Mouse (Mus musculus) midbrain, embryonic 12.5 days (tissue): Measurements from ENCODE around the gene Olfr341. TPM values are rescaled to one million over a fixed set of nuclear protein-coding genes. Genes with fewer than 3 reads are reported as not detected.

Source experiments
- ATAC-seq: fragments of 200-750 bp; cut with Nextera tagmentation; 2 replicates; pipeline ENCODE4 v1.8.0; 2017; ENCODE audit warnings: low read depth, moderate TSS enrichment, moderate library complexity; ENCODE audit not compliant: low FRiP score
- H3K27ac ChIP-seq: fragments of 300-500 bp; sonication (generic); replicated peaks from 2 replicates; pipeline ENCODE4 v1.5.1; 2016; ENCODE audit warnings: mild to moderate bottlenecking
- H3K27me3 ChIP-seq: fragments of 300-500 bp; sonication (generic); 2 replicates; pipeline ENCODE4 v1.6.1; 2016; ENCODE audit warnings: mild to moderate bottlenecking
- H3K36me3 ChIP-seq: fragments of 300-500 bp; sonication (generic); 2 replicates; pipeline ENCODE4 v1.6.1; 2016
- H3K4me1 ChIP-seq: fragments of 300-500 bp; sonication (generic); 2 replicates; pipeline ENCODE4 v1.6.1; 2016
- H3K4me2 ChIP-seq: fragments of 300-500 bp; sonication (generic); replicated peaks from 2 replicates; pipeline ENCODE4 v1.6.1; 2016; ENCODE audit warnings: mild to moderate bottlenecking, moderate library complexity
- H3K4me3 ChIP-seq: fragments of 300-500 bp; sonication (generic); 2 replicates; pipeline ENCODE4 v1.5.1; 2016; ENCODE audit warnings: mild to moderate bottlenecking
- H3K9ac ChIP-seq: fragments of 300-500 bp; sonication (generic); replicated peaks from 2 replicates; pipeline ENCODE4 v1.6.1; 2016; ENCODE audit warnings: mild to moderate bottlenecking, moderate library complexity
- H3K9me3 ChIP-seq: fragments of 300-500 bp; sonication (generic); 2 replicates; pipeline ENCODE4 v1.6.1; 2016; ENCODE audit warnings: mild to moderate bottlenecking
- WGBS: fragments of 180-500 bp; shearing (Covaris S2); methylation state at CpG from one replicate; pipeline ENCODE4 v1.1.7; 2016; 5-methylcytosine and 5-hydroxymethylcytosine counted together
- polyA plus RNA-seq: library from polyadenylated mRNA; unstranded; fragments of >200 nt; fragmentation: Nextera tagmentation; extraction: Ambion mirVana; gene quantifications from 2 replicates; pipeline ENCODE4 v1.2.1, GENCODE M21; 2016

Olfr341 gene
- polyA plus RNA-seq = not detected in 2 replicates

GRCm38 (mm10) chr2:36482368-36482767, at the start of gene Olfr341:
Gene Olfr341, minus strand, starts transcription at chr2:36482468.
- Histone ChIP-seq H3K9me3 (peaks cover 24% of the 10 kb centered on the region), H3K4me1 (no peaks in the 10 kb centered on the region), H3K4me2 (no peak within 1 kb of the TSS), H3K9ac (no peak within 1 kb of the TSS), H3K27ac (no peak within 1 kb of the TSS), H3K27me3 (no peaks in the 10 kb centered on the region), H3K36me3 (no peaks in the 10 kb centered on the region), H3K4me3 (no peak within 1 kb of the TSS)
- no peak for ATAC-seq

- Histone ChIP-seq H3K27me3 (no peaks in the 10 kb centered on the region), H3K9me3 (peaks cover 7% of the 10 kb centered on the region), H3K4me1 (no peaks in the 10 kb centered on the region), H3K27ac (no peak within 1 kb of the TSS), H3K36me3 (no peaks in the 10 kb centered on the region), H3K4me2 (no peak within 1 kb of the TSS), H3K4me3 (no peak within 1 kb of the TSS), H3K9ac (no peak within 1 kb of the TSS)
- ATAC-seq = no peak
- 67% methylated on average over 3 of the region's 3 CpGs for WGBS
These were observed 42.4 kb upstream of the Olfr341 start, which contains the start of gene Olfr342 for GRCm38 (mm10) chr2:36524698-36525097. Gene Olfr342, plus strand, starts transcription at chr2:36524998.

- Histone ChIP-seq H3K4me3 (no peak overlapping the region), H3K4me2 (no peak overlapping the region), H3K36me3 (no peaks in the 10 kb centered on the region), H3K27me3 (no peaks in the 10 kb centered on the region), H3K9ac (no peak overlapping the region), H3K9me3 (peaks cover 19% of the 10 kb centered on the region; the same call in 1 of the 2 replicates), H3K4me1 (no peaks in the 10 kb centered on the region), H3K27ac (no peak overlapping the region)
- no peak for ATAC-seq
These were observed 8.6 kb downstream of the Olfr341 start for GRCm38 (mm10) chr2:36473634-36474033.

- Histone ChIP-seq H3K4me2 (no peak within 1 kb of the TSS), H3K4me1 (no peaks in the 10 kb centered on the region), H3K36me3 (no peaks in the 10 kb centered on the region), H3K27ac (no peak within 1 kb of the TSS), H3K27me3 (no peaks in the 10 kb centered on the region), H3K9me3 (peaks cover 12% of the 10 kb centered on the region), H3K9ac (no peak within 1 kb of the TSS), H3K4me3 (no peak within 1 kb of the TSS)
- 62% methylated on average over 1 of the region's 1 CpGs for WGBS
- ATAC-seq = no peak
These were observed 30.0 kb downstream of the Olfr341 start, which contains the start of gene Olfr340 for GRCm38 (mm10) chr2:36452287-36452686. Gene Olfr340, plus strand, starts transcription at chr2:36452587.

Other genes starting within 250 kb of the Olfr341 start
- gene Olfr338, start 108.9 kb downstream of the Olfr341 start, polyA plus RNA-seq = not detected in 2 replicates
- gene Olfr339, start 63.5 kb downstream of the Olfr341 start, polyA plus RNA-seq = not detected in 2 replicates
- not detected in 2 replicates for gene Olfr340, start 29.9 kb downstream of the Olfr341 start, polyA plus RNA-seq
- gene Olfr342, start 42.5 kb upstream of the Olfr341 start, polyA plus RNA-seq = not detected in 2 replicates
- gene Olfr344, start 84.2 kb upstream of the Olfr341 start, polyA plus RNA-seq = not detected in 2 replicates
- gene Olfr345, start 157.6 kb upstream of the Olfr341 start, polyA plus RNA-seq = not detected in 2 replicates
- not detected in 2 replicates for gene Olfr346, start 203.3 kb upstream of the Olfr341 start, polyA plus RNA-seq
- not detected in 2 replicates for gene Olfr347, start 249.4 kb upstream of the Olfr341 start, polyA plus RNA-seq